Mouse (Mus musculus) embryonic facial prominence, embryonic 12.5 days (tissue): ENCODE measurements around the gene Cdk19. TPM values are rescaled to one million over a fixed set of nuclear protein-coding genes. Genes with fewer than 3 reads are reported as not detected.

Experiments
- ATAC-seq: fragments of 200-750 bp; cut with Nextera tagmentation; 2 replicates; pipeline ENCODE4 v1.8.0; 2017; ENCODE audit not compliant: insufficient number of reproducible peaks, insufficient read depth, low FRiP score, low TSS enrichment
- H3K27ac ChIP-seq: fragments of 300-500 bp; sonication (generic); 2 replicates; pipeline ENCODE4 v1.5.1; 2016; ENCODE audit warnings: mild to moderate bottlenecking
- H3K27me3 ChIP-seq: fragments of 300-500 bp; sonication (generic); 2 replicates; pipeline ENCODE4 v1.6.1; 2016; ENCODE audit warnings: mild to moderate bottlenecking, moderate library complexity
- H3K36me3 ChIP-seq: fragments of 300-500 bp; sonication (generic); 2 replicates; pipeline ENCODE4 v1.6.1; 2016; ENCODE audit warnings: mild to moderate bottlenecking
- H3K4me1 ChIP-seq: fragments of 300-500 bp; sonication (generic); 2 replicates; pipeline ENCODE4 v1.6.1; 2016
- H3K4me2 ChIP-seq: fragments of 300-500 bp; sonication (generic); replicated peaks from 2 replicates; pipeline ENCODE4 v1.6.1; 2016; ENCODE audit warnings: mild to moderate bottlenecking, moderate library complexity
- H3K4me3 ChIP-seq: fragments of 300-500 bp; sonication (generic); 2 replicates; pipeline ENCODE4 v1.5.1; 2016; ENCODE audit warnings: mild to moderate bottlenecking
- H3K9ac ChIP-seq: fragments of 300-500 bp; sonication (generic); 2 replicates; pipeline ENCODE4 v1.6.1; 2016; ENCODE audit warnings: mild to moderate bottlenecking, moderate library complexity
- H3K9me3 ChIP-seq: fragments of 300-500 bp; sonication (generic); 2 replicates; pipeline ENCODE4 v1.6.1; 2016; ENCODE audit warnings: mild to moderate bottlenecking, moderate library complexity
- WGBS: fragments of 180-500 bp; shearing (Covaris S2); methylation state at CpG from one replicate; pipeline ENCODE4 v1.1.7; 2016; 5-methylcytosine and 5-hydroxymethylcytosine counted together
- polyA plus RNA-seq: library from polyadenylated mRNA; unstranded; fragments of >200 nt; fragmentation: Nextera tagmentation; extraction: Ambion mirVana; gene quantifications from 2 replicates; pipeline ENCODE4 v1.2.1, GENCODE M21; 2016

Gene Cdk19
- polyA plus RNA-seq, 1 experiment from 2014 or later = 15.8 TPM

DNA sequence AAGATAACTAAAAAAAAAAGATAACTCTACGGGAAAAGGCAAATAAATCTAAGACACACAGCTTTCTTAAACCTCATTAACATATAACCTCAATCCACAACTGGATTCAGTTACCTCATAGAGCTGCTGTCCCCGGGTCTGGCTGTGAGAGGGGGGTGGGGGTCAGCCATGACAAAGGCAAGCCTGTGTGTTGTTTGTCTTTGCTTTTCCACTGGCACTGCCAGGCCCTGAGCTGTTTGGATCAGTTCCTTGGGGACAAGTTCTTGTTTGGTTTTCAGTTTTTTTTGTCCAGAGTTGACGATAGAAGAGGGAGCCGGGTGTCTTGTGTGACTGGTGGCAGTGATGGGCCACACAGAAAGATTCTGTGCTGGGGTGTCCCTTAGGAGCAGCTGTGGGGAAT lies 177.1 kb downstream of the Cdk19 start:
- Histone ChIP-seq H3K4me2 (no peak overlapping the region), H3K9ac (no peak overlapping the region), H3K27ac (no peak overlapping the region), H3K4me3 (no peak overlapping the region), H3K36me3 (no peaks in the 10 kb centered on the region), H3K9me3 (no peaks in the 10 kb centered on the region), H3K4me1 (peaks cover under 1% of the 10 kb centered on the region; the same call in 1 of the 2 replicates), H3K27me3 (no peaks in the 10 kb centered on the region)
- WGBS = 22% methylated on average over 4 of the region's 4 CpGs
- no peak for ATAC-seq

DNA sequence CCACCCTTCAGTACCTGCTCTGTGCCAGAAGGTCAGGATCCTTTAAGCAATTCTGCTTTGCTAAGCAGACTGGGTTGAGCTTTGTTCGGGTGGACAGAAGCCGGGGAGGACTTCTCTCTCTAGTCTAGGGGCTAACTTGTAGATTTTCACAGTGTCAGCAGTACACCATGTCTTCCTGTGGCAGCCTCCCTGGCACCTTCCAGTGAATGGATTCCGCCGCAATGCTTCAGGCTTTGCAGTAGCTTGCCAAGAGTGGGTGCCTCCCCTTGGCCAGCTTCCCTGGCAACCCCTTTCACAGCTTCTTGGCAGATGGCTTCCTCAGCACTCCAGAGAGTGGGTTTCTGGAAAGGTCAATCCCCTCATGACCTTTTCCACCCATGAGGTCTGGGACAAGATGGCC lies 180.2 kb downstream of the Cdk19 start:
- Histone ChIP-seq H3K9me3 (no peaks in the 10 kb centered on the region), H3K36me3 (no peaks in the 10 kb centered on the region), H3K4me3 (no peak overlapping the region), H3K9ac (no peak overlapping the region), H3K4me1 (peaks cover 5% of the 10 kb centered on the region), H3K4me2 (no peak overlapping the region), H3K27me3 (no peaks in the 10 kb centered on the region), H3K27ac (no peak overlapping the region)
- 86% methylated on average over 4 of the region's 4 CpGs for WGBS
- no peak for ATAC-seq

GRCm38 (mm10) chr10:40521579-40521978 lies 182.2 kb downstream of the Cdk19 start:
- peak overlapping the region; percentile 21 for H3K4me2 ChIP-seq
- peak; percentile 31 for ATAC-seq
- 10% methylated on average over 12 of the region's 12 CpGs for WGBS

GRCm38 (mm10) chr10:40523312-40523975 lies 184.1 kb downstream of the Cdk19 start:
- 57% methylated on average over 7 of the region's 7 CpGs for WGBS

More at GRCm38 (mm10) chr10:40521579-40521978, 182.2 kb downstream of the Cdk19 start:
- no peaks in the 10 kb centered on the region for H3K27me3 ChIP-seq
- no peak overlapping the region for H3K4me3 ChIP-seq
- H3K9me3 ChIP-seq = no peaks in the 10 kb centered on the region
- H3K27ac ChIP-seq = no peak overlapping the region
- peaks cover 5% of the 10 kb centered on the region for H3K4me1 ChIP-seq
- H3K9ac ChIP-seq = no peak overlapping the region
- H3K36me3 ChIP-seq = no peaks in the 10 kb centered on the region

GRCm38 (mm10) chr10:40524032-40524806 lies 184.9 kb downstream of the Cdk19 start:
- H3K4me3 ChIP-seq = no peak overlapping the region
- 60% methylated on average over 9 of the region's 9 CpGs for WGBS
- no peak overlapping the region for H3K4me2 ChIP-seq
- H3K36me3 ChIP-seq = no peaks in the 10 kb centered on the region
- no peak for ATAC-seq
- no peaks in the 10 kb centered on the region for H3K27me3 ChIP-seq
- H3K9ac ChIP-seq = no peak overlapping the region
- H3K27ac ChIP-seq = no peak overlapping the region
- H3K4me1 ChIP-seq = peaks cover 10% of the 10 kb centered on the region
- H3K9me3 ChIP-seq = no peaks in the 10 kb centered on the region

More at GRCm38 (mm10) chr10:40523312-40523975, 184.1 kb downstream of the Cdk19 start:
- Histone ChIP-seq H3K27me3 (no peaks in the 10 kb centered on the region), H3K4me2 (no peak overlapping the region), H3K9ac (no peak overlapping the region), H3K4me3 (no peak overlapping the region), H3K36me3 (no peaks in the 10 kb centered on the region), H3K9me3 (no peaks in the 10 kb centered on the region), H3K27ac (no peak overlapping the region), H3K4me1 (peaks cover 10% of the 10 kb centered on the region)
- no peak for ATAC-seq

DNA sequence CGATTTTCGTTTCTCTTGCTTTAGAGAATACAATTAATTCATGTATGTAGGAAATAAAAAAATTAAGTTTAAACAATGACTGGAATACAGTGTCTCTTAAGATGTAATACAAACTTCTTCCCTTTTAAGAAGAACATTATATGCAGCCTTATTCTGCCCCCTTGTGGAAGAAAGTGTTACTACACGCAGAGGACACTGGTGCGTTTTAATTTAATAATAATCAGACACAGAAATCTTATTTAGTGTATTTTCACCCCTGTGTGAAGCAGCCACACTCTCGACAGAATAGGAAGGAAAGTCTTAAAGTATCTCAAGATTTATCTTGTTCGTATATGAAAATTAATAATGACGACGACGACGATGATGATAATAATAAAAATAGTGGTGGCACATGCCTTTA lies 185.6 kb downstream of the Cdk19 start:
- ATAC-seq = no peak
- 31% methylated on average over 10 of the region's 10 CpGs for WGBS
- H3K4me2 ChIP-seq = no peak overlapping the region
- no peaks in the 10 kb centered on the region for H3K36me3 ChIP-seq
- peaks cover 10% of the 10 kb centered on the region for H3K4me1 ChIP-seq
- H3K27ac ChIP-seq = no peak overlapping the region
- H3K9ac ChIP-seq = no peak overlapping the region
- no peaks in the 10 kb centered on the region for H3K27me3 ChIP-seq
- H3K4me3 ChIP-seq = no peak overlapping the region
- H3K9me3 ChIP-seq = no peaks in the 10 kb centered on the region

GRCm38 (mm10) chr10:40525616-40526155 lies 186.3 kb downstream of the Cdk19 start:
- Histone ChIP-seq H3K27me3 (no peaks in the 10 kb centered on the region), H3K4me1 (peaks cover 10% of the 10 kb centered on the region), H3K9ac (no peak overlapping the region), H3K36me3 (no peaks in the 10 kb centered on the region), H3K9me3 (no peaks in the 10 kb centered on the region), H3K4me2 (no peak overlapping the region), H3K4me3 (no peak overlapping the region), H3K27ac (no peak overlapping the region)
- 64% methylated on average over 9 of the region's 9 CpGs for WGBS
- no peak for ATAC-seq

- no peak overlapping the region for H3K27ac ChIP-seq
- H3K4me1 ChIP-seq = peaks cover 10% of the 10 kb centered on the region
- H3K9me3 ChIP-seq = no peaks in the 10 kb centered on the region
- 79% methylated on average over 8 of the region's 8 CpGs for WGBS
- no peak for ATAC-seq
- no peak overlapping the region for H3K4me2 ChIP-seq
- H3K4me3 ChIP-seq = no peak overlapping the region
- H3K36me3 ChIP-seq = no peaks in the 10 kb centered on the region
- no peaks in the 10 kb centered on the region for H3K27me3 ChIP-seq
- H3K9ac ChIP-seq = no peak overlapping the region
Measured at GRCm38 (mm10) chr10:40526301-40526761, 187.0 kb downstream of the Cdk19 start.

GRCm38 (mm10) chr10:40526986-40527385 lies 187.6 kb downstream of the Cdk19 start:
- no peak for ATAC-seq
- Histone ChIP-seq H3K9me3 (no peaks in the 10 kb centered on the region), H3K9ac (no peak overlapping the region), H3K27ac (no peak overlapping the region), H3K4me3 (no peak overlapping the region), H3K4me2 (no peak overlapping the region), H3K36me3 (no peaks in the 10 kb centered on the region), H3K4me1 (peaks cover 5% of the 10 kb centered on the region), H3K27me3 (no peaks in the 10 kb centered on the region)
- WGBS = 83% methylated on average over 3 of the region's 3 CpGs

GRCm38 (mm10) chr10:40527573-40527972 lies 188.2 kb downstream of the Cdk19 start:
- Histone ChIP-seq H3K27me3 (no peaks in the 10 kb centered on the region), H3K9me3 (no peaks in the 10 kb centered on the region), H3K36me3 (no peaks in the 10 kb centered on the region), H3K4me3 (no peak overlapping the region), H3K4me2 (no peak overlapping the region), H3K9ac (no peak overlapping the region), H3K27ac (no peak overlapping the region), H3K4me1 (peaks cover 5% of the 10 kb centered on the region)
- 18% methylated on average over 8 of the region's 8 CpGs for WGBS
- ATAC-seq = no peak

DNA sequence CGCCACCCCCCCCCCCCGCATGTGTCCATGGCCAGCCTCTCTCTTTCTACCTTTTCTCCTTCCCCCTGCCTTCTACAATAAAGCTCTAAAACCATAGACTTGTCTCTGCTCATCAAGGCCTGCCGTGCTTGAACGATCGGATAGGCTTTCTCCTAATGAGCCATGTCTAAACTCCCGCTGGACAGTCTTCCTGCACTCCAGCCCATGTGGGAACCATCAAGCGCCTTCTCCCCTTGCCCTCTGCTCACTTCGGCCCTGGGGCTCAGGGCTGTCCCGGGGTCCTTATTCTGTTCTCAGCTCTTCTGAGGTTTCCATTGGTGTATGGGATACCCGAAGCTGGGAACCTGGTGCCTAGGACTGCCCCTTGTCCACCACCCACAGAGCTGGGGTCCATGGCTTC lies 189.3 kb downstream of the Cdk19 start:
- no peak for ATAC-seq
- Histone ChIP-seq H3K27me3 (no peaks in the 10 kb centered on the region), H3K4me2 (no peak overlapping the region), H3K4me3 (no peak overlapping the region), H3K36me3 (no peaks in the 10 kb centered on the region), H3K9me3 (no peaks in the 10 kb centered on the region), H3K9ac (no peak overlapping the region), H3K27ac (no peak overlapping the region), H3K4me1 (peaks cover 5% of the 10 kb centered on the region; the same call in 1 of the 2 replicates)
- 34% methylated on average over 8 of the region's 10 CpGs for WGBS

DNA sequence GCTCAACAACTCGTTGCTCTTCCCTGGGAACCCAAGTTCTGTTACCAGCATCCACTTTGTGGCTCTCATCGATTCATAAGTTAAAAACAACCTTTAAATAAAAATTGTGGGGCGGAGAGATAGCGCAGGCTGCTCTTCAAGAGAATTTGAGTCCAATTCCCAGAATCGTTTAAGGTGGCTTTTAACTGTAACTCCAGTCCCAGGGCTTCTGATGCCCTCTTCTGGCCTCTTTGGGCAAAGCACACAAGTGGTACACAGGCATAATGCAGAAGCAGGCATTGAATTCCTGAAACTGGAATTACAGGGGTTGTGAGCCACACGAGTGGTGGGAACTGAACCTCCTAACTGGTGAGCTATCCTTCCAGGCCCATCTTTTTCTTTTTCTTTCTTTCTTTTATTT lies 190.3 kb downstream of the Cdk19 start:
- Histone ChIP-seq H3K4me2 (no peak overlapping the region), H3K27me3 (no peaks in the 10 kb centered on the region), H3K36me3 (no peaks in the 10 kb centered on the region), H3K27ac (no peak overlapping the region), H3K4me1 (peaks cover 5% of the 10 kb centered on the region; the same call in 1 of the 2 replicates), H3K9ac (no peak overlapping the region), H3K9me3 (no peaks in the 10 kb centered on the region), H3K4me3 (no peak overlapping the region)
- WGBS = 60% methylated on average over 6 of the region's 6 CpGs
- ATAC-seq = no peak
